Mouse (Mus musculus): ENCODE data around the gene Slc16a1.

DNA sequence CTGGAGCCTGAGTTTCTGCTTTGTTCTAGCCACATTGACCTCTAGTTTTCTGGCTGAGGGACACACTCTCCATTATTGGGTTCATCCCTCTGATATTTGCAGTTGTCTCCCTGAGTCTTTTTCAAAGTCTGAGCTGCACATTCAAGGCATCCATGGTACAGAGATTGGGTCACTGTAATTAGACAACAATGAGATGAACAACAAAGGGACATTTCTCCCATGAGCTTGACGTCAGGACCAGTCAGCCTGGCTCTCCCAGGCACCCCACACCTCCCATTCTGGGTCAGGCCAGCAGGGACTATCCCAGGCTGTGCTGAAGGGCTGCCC lies 31.4 kb downstream of the Slc16a1 start:
- no peak for TF ChIP-seq CTCF (IDR thresholded peaks at IDR 0.05; ENCODE audit: control insufficient read depth, insufficient read depth, insufficient replicate concordance, low read depth, low read length)
- no peak for TF ChIP-seq POLR2A (IDR thresholded peaks at IDR 0.05; ENCODE audit: control insufficient read depth, low read depth, low read length)

Measured in testis, adult 2 months (tissue).